Mouse (Mus musculus) stomach, embryonic 16.5 days (tissue): ENCODE data around the gene Defb26. TPM values are rescaled to one million over a fixed set of nuclear protein-coding genes. Genes with fewer than 3 reads are reported as not detected.

Experiments
- ATAC-seq: fragments of 200-750 bp; cut with Nextera tagmentation; 2 replicates; pipeline ENCODE4 v1.8.0; 2017; ENCODE audit warnings: moderate number of reproducible peaks, moderate TSS enrichment; ENCODE audit not compliant: insufficient read depth, low FRiP score
- H3K27ac ChIP-seq: fragments of 300-500 bp; sonication (generic); 2 replicates; pipeline ENCODE4 v1.5.1; 2014; ENCODE audit warnings: low read length
- H3K27me3 ChIP-seq: fragments of 300-500 bp; sonication (generic); 2 replicates; pipeline ENCODE4 v1.6.1; 2014; ENCODE audit warnings: low read length, control low read depth, mixed read lengths; ENCODE audit not compliant: control insufficient read depth, insufficient read depth
- H3K36me3 ChIP-seq: fragments of 300-500 bp; sonication (generic); 2 replicates; pipeline ENCODE4 v1.6.1; 2014; ENCODE audit warnings: low read length; ENCODE audit not compliant: control insufficient read depth, insufficient read depth
- H3K4me1 ChIP-seq: fragments of 300-500 bp; sonication (generic); 2 replicates; pipeline ENCODE4 v1.6.1; 2014; ENCODE audit warnings: low read length, control low read depth, mixed read lengths; ENCODE audit not compliant: control insufficient read depth, insufficient read depth
- H3K4me2 ChIP-seq: fragments of 300-500 bp; sonication (generic); 2 replicates; pipeline ENCODE4 v1.6.1; 2014; ENCODE audit warnings: low read depth, low read length, mixed read lengths
- H3K4me3 ChIP-seq: fragments of 300-500 bp; sonication (generic); replicated peaks from 2 replicates; pipeline ENCODE4 v1.5.1; 2014; ENCODE audit warnings: mild to moderate bottlenecking, low read length
- H3K9ac ChIP-seq: fragments of 300-500 bp; sonication (generic); 2 replicates; pipeline ENCODE4 v1.6.1; 2014; ENCODE audit warnings: low read length
- H3K9me3 ChIP-seq: fragments of 300-500 bp; sonication (generic); replicated peaks from 2 replicates; pipeline ENCODE4 v1.6.1; 2016; ENCODE audit warnings: low read length, control low read depth; ENCODE audit not compliant: control insufficient read depth
- WGBS: fragments of 180-500 bp; shearing (Covaris S2); extraction: QIAGEN DNeasy Blood & Tissue Kit; methylation state at CpG from one replicate; pipeline ENCODE4 v1.1.7; 2014; 5-methylcytosine and 5-hydroxymethylcytosine counted together
- polyA plus RNA-seq: library from polyadenylated mRNA; unstranded; fragments of >200 nt; fragmentation: Nextera tagmentation; extraction: Ambion mirVana; gene quantifications from 2 replicates; pipeline ENCODE4 v1.2.1, GENCODE M21; 2015

The Defb26 gene
- polyA plus RNA-seq = not detected in 2 replicates

DNA sequence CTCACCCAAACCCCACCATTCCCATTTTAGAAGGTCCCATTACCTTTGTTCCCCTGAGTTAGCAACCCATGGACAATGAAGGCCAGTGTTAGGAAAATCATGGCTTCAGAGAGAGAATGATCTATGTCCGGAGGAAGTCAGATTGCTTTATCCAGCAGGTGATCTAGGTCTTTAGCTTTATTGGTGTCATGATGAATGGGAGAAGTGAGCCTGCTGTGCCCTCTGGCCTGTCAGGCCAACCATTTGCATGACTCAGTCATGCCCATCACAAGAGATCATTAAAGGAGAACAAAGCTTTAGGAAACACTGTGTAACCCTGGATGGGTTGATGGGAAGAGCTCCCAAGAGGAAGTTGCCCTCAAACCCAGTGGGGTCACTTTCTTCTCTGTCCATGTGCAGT lies at the start of gene Defb26:
Gene Defb26, minus strand, starts transcription at position 101 of the 400 bp plus-strand sequence.
- no peak for ATAC-seq
- Histone ChIP-seq H3K36me3 (no peaks in the 10 kb centered on the region), H3K27ac (no peak within 1 kb of the TSS), H3K27me3 (no peaks in the 10 kb centered on the region), H3K9ac (no peak within 1 kb of the TSS), H3K9me3 (no peaks in the 10 kb centered on the region), H3K4me2 (no peak within 1 kb of the TSS), H3K4me3 (no peak within 1 kb of the TSS), H3K4me1 (no peaks in the 10 kb centered on the region)
- 85% methylated on average over 1 of the region's 1 CpGs for WGBS

DNA sequence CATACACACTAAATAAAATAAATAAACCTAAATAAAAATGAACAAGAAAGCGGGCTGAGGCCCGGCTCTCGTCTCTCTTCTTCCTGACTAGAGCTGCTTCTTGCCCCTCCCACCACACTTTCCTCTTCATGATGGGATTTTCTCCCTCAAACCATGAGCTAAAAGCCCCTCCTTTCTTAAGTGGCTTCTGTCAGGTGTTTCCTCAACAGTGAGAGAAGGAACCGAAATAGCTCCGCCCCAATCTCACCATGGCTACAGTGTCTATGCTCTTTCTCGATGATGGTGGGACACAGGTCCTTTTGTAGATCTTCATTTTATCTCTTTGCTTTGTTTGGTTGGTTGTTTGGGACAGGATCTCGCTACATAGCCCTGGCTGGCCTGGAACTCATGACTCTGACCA lies 45.2 kb upstream of the Defb26 start:
- WGBS = 86% methylated on average over 7 of the region's 7 CpGs
- no peak for ATAC-seq
- Histone ChIP-seq H3K27me3 (no peaks in the 10 kb centered on the region), H3K4me3 (no peak overlapping the region), H3K4me2 (no peak overlapping the region), H3K36me3 (no peaks in the 10 kb centered on the region), H3K9ac (no peak overlapping the region), H3K9me3 (no peaks in the 10 kb centered on the region), H3K4me1 (no peaks in the 10 kb centered on the region), H3K27ac (no peak overlapping the region)

- Histone ChIP-seq H3K27ac (no peak overlapping the region), H3K9ac (peak overlapping the region; percentile 8; the same call in 1 of the 2 replicates), H3K27me3 (no peaks in the 10 kb centered on the region), H3K4me1 (no peaks in the 10 kb centered on the region), H3K4me2 (peak overlapping the region; percentile 33), H3K4me3 (peak overlapping the region; percentile 2; the same call in 1 of the 2 replicates), H3K36me3 (no peaks in the 10 kb centered on the region), H3K9me3 (no peaks in the 10 kb centered on the region)
- WGBS = 10% methylated on average over 16 of the region's 16 CpGs
- ATAC-seq = no peak
Measured at GRCm38 (mm10) chr2:152553774-152554423, 42.4 kb upstream of the Defb26 start.

DNA sequence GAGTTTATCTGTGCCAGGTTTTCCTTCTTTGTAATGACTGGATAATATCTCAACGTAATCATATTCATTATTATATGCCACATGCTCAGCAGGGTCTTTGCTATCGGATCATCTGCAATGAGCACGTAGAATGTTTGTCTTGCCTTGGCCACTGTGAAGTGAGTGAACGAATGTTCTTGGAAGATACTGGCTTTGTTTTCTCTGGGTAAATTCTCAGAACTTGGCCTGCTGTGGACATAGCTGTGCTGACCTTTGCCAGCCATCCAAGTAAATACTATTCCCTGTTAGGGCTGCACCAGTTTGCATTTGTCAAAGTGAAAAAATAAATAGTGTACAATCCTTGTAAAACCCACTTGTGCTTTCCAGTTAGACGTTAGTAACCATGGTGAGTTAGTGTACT lies 36.6 kb upstream of the Defb26 start:
- H3K9me3 ChIP-seq = no peaks in the 10 kb centered on the region
- H3K4me3 ChIP-seq = no peak overlapping the region
- H3K27me3 ChIP-seq = no peaks in the 10 kb centered on the region
- H3K4me2 ChIP-seq = no peak overlapping the region
- ATAC-seq = no peak
- H3K4me1 ChIP-seq = no peaks in the 10 kb centered on the region
- WGBS = 47% methylated on average over 5 of the region's 5 CpGs
- H3K27ac ChIP-seq = no peak overlapping the region
- no peak overlapping the region for H3K9ac ChIP-seq
- H3K36me3 ChIP-seq = no peaks in the 10 kb centered on the region

- peak; percentile 70; the same call in 1 of the 2 replicates for ATAC-seq
- Histone ChIP-seq H3K9me3 (no peaks in the 10 kb centered on the region), H3K27me3 (no peaks in the 10 kb centered on the region), H3K4me2 (no peak overlapping the region), H3K4me3 (no peak overlapping the region), H3K9ac (no peak overlapping the region), H3K4me1 (no peaks in the 10 kb centered on the region), H3K27ac (no peak overlapping the region), H3K36me3 (no peaks in the 10 kb centered on the region)
- 14% methylated on average over 4 of the region's 4 CpGs for WGBS
Measured at GRCm38 (mm10) chr2:152544691-152545090, 33.2 kb upstream of the Defb26 start.

DNA sequence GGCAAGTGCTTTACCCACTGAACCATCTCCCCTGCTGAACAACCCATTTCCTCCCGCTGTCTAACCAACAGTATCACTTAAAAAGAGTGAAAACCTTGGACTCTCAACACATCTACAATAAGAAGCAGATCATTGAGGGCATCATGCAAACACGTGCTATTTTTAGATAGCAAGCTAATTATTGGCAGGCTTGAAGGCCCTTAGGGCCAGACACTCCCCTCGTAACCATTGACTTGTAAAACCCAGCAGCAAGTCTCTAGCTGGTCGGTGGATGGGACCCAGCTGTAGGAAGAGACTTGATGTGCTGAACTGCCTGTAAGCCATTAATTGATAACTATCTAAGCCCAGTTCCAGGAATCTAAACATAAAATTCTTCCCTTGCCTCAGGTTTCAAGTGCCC lies 32.0 kb upstream of the Defb26 start:
- H3K27ac ChIP-seq = no peak overlapping the region
- no peak overlapping the region for H3K9ac ChIP-seq
- no peaks in the 10 kb centered on the region for H3K4me1 ChIP-seq
- no peak overlapping the region for H3K4me3 ChIP-seq
- no peaks in the 10 kb centered on the region for H3K36me3 ChIP-seq
- H3K27me3 ChIP-seq = no peaks in the 10 kb centered on the region
- 63% methylated on average over 4 of the region's 4 CpGs for WGBS
- no peak for ATAC-seq
- no peaks in the 10 kb centered on the region for H3K9me3 ChIP-seq
- no peak overlapping the region for H3K4me2 ChIP-seq

GRCm38 (mm10) chr2:152542897-152543296 lies 31.4 kb upstream of the Defb26 start:
- Histone ChIP-seq H3K9ac (no peak overlapping the region), H3K27me3 (no peaks in the 10 kb centered on the region), H3K27ac (no peak overlapping the region), H3K4me1 (no peaks in the 10 kb centered on the region), H3K4me3 (no peak overlapping the region), H3K36me3 (no peaks in the 10 kb centered on the region), H3K4me2 (no peak overlapping the region), H3K9me3 (no peaks in the 10 kb centered on the region)
- WGBS = 68% methylated on average over 2 of the region's 2 CpGs
- no peak for ATAC-seq

DNA sequence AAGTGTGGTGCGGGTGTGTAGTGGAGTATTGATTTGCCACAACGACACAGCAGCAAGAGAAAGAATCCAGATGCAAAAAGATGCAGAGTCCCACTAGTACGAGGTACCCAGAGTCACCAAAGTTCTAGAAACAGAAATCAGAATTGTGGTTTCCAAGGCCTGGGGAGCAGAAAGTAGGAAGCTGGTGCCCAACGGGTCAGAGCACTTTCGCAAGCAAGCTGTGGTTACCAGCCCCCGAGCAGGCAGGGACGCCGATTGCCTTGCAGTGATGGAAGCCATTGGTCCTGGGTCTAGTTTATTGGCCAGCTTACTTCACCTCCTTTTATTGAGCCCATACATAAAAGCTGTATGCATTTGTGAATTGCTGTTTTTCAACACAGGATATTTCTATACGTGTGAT lies 30.5 kb upstream of the Defb26 start:
- Histone ChIP-seq H3K27ac (no peak overlapping the region), H3K27me3 (no peaks in the 10 kb centered on the region), H3K4me1 (no peaks in the 10 kb centered on the region), H3K9ac (no peak overlapping the region), H3K4me2 (no peak overlapping the region), H3K4me3 (no peak overlapping the region), H3K9me3 (no peaks in the 10 kb centered on the region), H3K36me3 (no peaks in the 10 kb centered on the region)
- WGBS = 81% methylated on average over 9 of the region's 9 CpGs
- ATAC-seq = no peak

GRCm38 (mm10) chr2:152539944-152540710 lies 28.6 kb upstream of the Defb26 start, which contains the start of gene Defb29:
Defb29 (minus strand) TSS chr2:152540098.
- Histone ChIP-seq H3K9me3 (no peaks in the 10 kb centered on the region), H3K4me1 (no peaks in the 10 kb centered on the region), H3K4me3 (no peak within 1 kb of the TSS), H3K27ac (no peak within 1 kb of the TSS), H3K4me2 (no peak within 1 kb of the TSS), H3K9ac (no peak within 1 kb of the TSS), H3K27me3 (no peaks in the 10 kb centered on the region), H3K36me3 (no peaks in the 10 kb centered on the region)
- ATAC-seq = no peak
- WGBS = 45% methylated on average over 13 of the region's 13 CpGs
